Mouse (Mus musculus) brain, embryonic 14.5 days (tissue): Measurements from ENCODE around the gene Hexim1. TPM values are rescaled to one million over a fixed set of nuclear protein-coding genes. Genes with fewer than 3 reads are reported as not detected.
A peak's percentile ranks its signal among the peaks of the same experiment; 100 is the strongest.

Experiments used
- DNase-seq: peaks from one replicate; pipeline ENCODE4 v3.0.0-alpha.2; 2011; ENCODE audit warnings: low read depth
- CTCF ChIP-seq: fragments of 200-500 bp; IDR thresholded peaks from 2 replicates; pipeline ENCODE4 v1.5.1; 2012; ENCODE audit warnings: inconsistent platforms, mild to moderate bottlenecking, moderate library complexity, borderline replicate concordance; ENCODE audit not compliant: insufficient read depth, insufficient read length; ENCODE audit errors: extremely low read depth
- POLR2A ChIP-seq: fragments of 200-500 bp; IDR thresholded peaks from 2 replicates; pipeline ENCODE4 v1.6.1; 2012; ENCODE audit warnings: mild to moderate bottlenecking, inconsistent platforms, borderline replicate concordance; ENCODE audit not compliant: poor library complexity, insufficient read depth, insufficient read length, severe bottlenecking; ENCODE audit errors: extremely low read depth
- polyA plus RNA-seq: library from polyadenylated mRNA; depleted of rRNA; stranded (reverse); fragments of >200 nt; gene quantifications from 2 replicates; pipeline ENCODE4 v1.2.3, GENCODE M21; 2012

The Hexim1 gene
- polyA plus RNA-seq, 1 experiment = 18.9 TPM

GRCm38 (mm10) chr11:103136039-103136577 lies 20.1 kb downstream of the Hexim1 start:
- TF ChIP-seq CTCF (no peak), POLR2A (no peak)
- DNase-seq = no peak

- no peak for TF ChIP-seq CTCF
- TF ChIP-seq POLR2A = no peak
Measured at GRCm38 (mm10) chr11:103139951-103140762, 24.1 kb downstream of the Hexim1 start.

GRCm38 (mm10) chr11:103140763-103141100 lies 24.7 kb downstream of the Hexim1 start:
- DNase-seq = no peak
- no peak for TF ChIP-seq CTCF
- TF ChIP-seq POLR2A = no peak

More at GRCm38 (mm10) chr11:103139951-103140762, 24.1 kb downstream of the Hexim1 start:
- DNase-seq = no peak

GRCm38 (mm10) chr11:103141101-103141943 lies 25.3 kb downstream of the Hexim1 start:
- peak; percentile 43 for DNase-seq
- no peak for TF ChIP-seq CTCF
- no peak for TF ChIP-seq POLR2A

GRCm38 (mm10) chr11:103141944-103142255 lies 25.9 kb downstream of the Hexim1 start:
- TF ChIP-seq POLR2A (no peak), CTCF (no peak)
- DNase-seq = peak; percentile 37

- peak; percentile 97 for DNase-seq
- peak; percentile 24; the same call in 1 of the 2 replicates for TF ChIP-seq POLR2A
- TF ChIP-seq CTCF = no peak
Measured at GRCm38 (mm10) chr11:103142441-103143182, 26.6 kb downstream of the Hexim1 start.

GRCm38 (mm10) chr11:103144309-103145285 lies 28.6 kb downstream of the Hexim1 start:
- TF ChIP-seq CTCF (no peak), POLR2A (no peak)
- DNase-seq = no peak

- no peak for TF ChIP-seq CTCF
- no peak for TF ChIP-seq POLR2A
- DNase-seq = no peak
Measured at GRCm38 (mm10) chr11:103146386-103146785, 30.4 kb downstream of the Hexim1 start.

GRCm38 (mm10) chr11:103147766-103148165 lies 31.7 kb downstream of the Hexim1 start:
- TF ChIP-seq CTCF (no peak), POLR2A (no peak)
- no peak for DNase-seq

- no peak for DNase-seq
- TF ChIP-seq POLR2A (no peak), CTCF (no peak)
Measured at GRCm38 (mm10) chr11:103149771-103150170, 33.7 kb downstream of the Hexim1 start.

GRCm38 (mm10) chr11:103158621-103159478 lies 42.8 kb downstream of the Hexim1 start:
- DNase-seq = peak; percentile 91
- TF ChIP-seq POLR2A = no peak
- TF ChIP-seq CTCF = peak; percentile 96
